In the genomic region with DNA sequence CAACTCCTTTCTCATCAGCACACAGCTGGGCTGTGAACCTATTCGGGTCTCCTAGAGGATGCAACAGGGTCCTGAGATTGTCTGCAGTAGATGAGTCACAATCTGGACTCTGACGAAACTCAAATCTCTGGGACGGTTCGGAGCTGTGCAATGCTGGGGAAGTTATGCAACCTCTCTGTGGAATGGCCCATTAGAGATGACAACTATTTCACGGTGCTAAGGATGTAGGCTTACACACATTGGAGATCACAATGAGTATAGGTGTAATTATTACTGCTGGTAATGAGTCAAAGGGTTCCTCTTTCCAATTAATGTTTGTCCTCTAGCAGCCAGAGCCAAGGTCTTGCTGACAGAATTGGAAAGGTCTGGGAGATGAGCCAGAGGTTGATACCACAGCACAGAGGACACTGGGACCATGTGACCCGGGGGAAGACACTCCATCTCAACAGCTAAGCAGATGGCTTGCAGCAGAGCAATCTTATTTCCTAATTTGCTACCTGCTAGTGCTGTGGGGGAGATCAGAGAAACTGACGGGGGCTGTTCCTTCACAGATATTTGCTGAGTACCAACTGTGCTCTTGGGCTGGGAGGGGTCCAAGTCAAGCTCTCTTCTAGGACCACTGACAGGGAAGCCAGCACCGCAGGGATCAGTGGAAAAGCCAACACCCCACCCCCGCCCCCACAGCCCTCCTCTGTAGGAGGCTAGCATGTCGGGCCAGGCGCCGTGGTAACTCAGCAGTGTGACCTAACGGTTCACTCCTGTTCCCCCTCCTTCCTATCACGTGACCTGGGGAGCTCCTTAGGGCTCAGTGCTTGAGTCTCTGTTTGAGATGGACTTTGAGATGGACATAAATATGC, we compare ENCODE assay signal across 8 mouse cellular contexts. TPM values are rescaled to one million over a fixed set of nuclear protein-coding genes. Genes with fewer than 3 reads are reported as not detected.
DNase-seq lines count a peak whose midpoint lies in the region; ATAC-seq and TF ChIP-seq lines count a peak whose summit lies in the region.

No protein-coding gene starts in this region.

- peak; percentile 31; the same call in 1 of the 2 replicates for ATAC-seq in frontal cortex, adult (ENCODE audit: low TSS enrichment)

- no peak overlapping the region for H3ac ChIP-seq in C2C12 (ENCODE audit: control insufficient read depth, insufficient read length, low read depth)

- no peak for DNase-seq in frontal cortex, postnatal 25 days (ENCODE audit: low spot score in 2 of 2)
- DNase-seq in brain, embryonic 14.5 days (ENCODE audit: low read depth) = peak; percentile 35
- DNase-seq in heart, postnatal 14 days = peak; percentile 50 to 58
- peak; percentile 62 for DNase-seq in skeletal muscle tissue, adult 2 months (ENCODE audit: low read depth, low spot score)
- no peak for DNase-seq in layer of hippocampus, adult 9-10 months (ENCODE audit: low spot score)
- DNase-seq in left cerebral cortex, adult 8-10 months (ENCODE audit: low spot score in 2 of 2) = no peak

- no peaks in the 10 kb centered on the region for H3K79me3 ChIP-seq in C2C12 (ENCODE audit: low read depth)

- no peak for TF ChIP-seq POLR2A in brain, embryonic 14.5 days (IDR thresholded peaks at IDR 0.05; ENCODE audit: borderline replicate concordance, extremely low read depth, insufficient read depth, insufficient read length, poor library complexity, severe bottlenecking)

- H3K27me3 ChIP-seq in C2C12 (ENCODE audit: control insufficient read depth, insufficient read depth, insufficient read length) = no peaks in the 10 kb centered on the region

- no peaks in the 10 kb centered on the region for H3K79me2 ChIP-seq in C2C12 (ENCODE audit: control insufficient read depth, insufficient read depth)

- intact Hi-C loops in heart, postnatal 14 days (cut with DNase I) = no loop called here

- H3K36me3 ChIP-seq in C2C12 (ENCODE audit: control insufficient read depth, insufficient read depth) = no peaks in the 10 kb centered on the region

- no peak overlapping the region for H3K4me3 ChIP-seq in C2C12 (ENCODE audit: insufficient read depth, poor library complexity, severe bottlenecking)

- TF ChIP-seq CTCF in C2C12 (IDR thresholded peaks at IDR 0.05; ENCODE audit: control insufficient read depth, insufficient read depth, insufficient read length) = no peak
- no peak for TF ChIP-seq CTCF in brain, embryonic 14.5 days (IDR thresholded peaks at IDR 0.05; ENCODE audit: borderline replicate concordance, extremely low read depth, insufficient read depth, insufficient read length)

TF ChIP-seq in C2C12, 6 proteins besides CTCF, POLR2A, EP300 and RAD21:
- peak; percentile 93 for TF ChIP-seq CEBPB (IDR thresholded peaks at IDR 0.05; ENCODE audit: low read depth)
- TF ChIP-seq USF1 (IDR thresholded peaks at IDR 0.05; ENCODE audit: low read depth) = peak; percentile 87
- no peak for TF ChIP-seq MYOG (IDR thresholded peaks at IDR 0.05; ENCODE audit: control insufficient read depth, extremely low read depth, insufficient read length)
- TF ChIP-seq MAX (IDR thresholded peaks at IDR 0.05) = no peak
- TF ChIP-seq FOSL1 (IDR thresholded peaks at IDR 0.05; ENCODE audit: insufficient read depth, low read length, poor library complexity, severe bottlenecking) = no peak
- no peak for TF ChIP-seq MYOD1 (IDR thresholded peaks at IDR 0.05; ENCODE audit: control insufficient read depth, insufficient read length, low read depth)

RNA-seq across cellular contexts. Expression of a gene that starts 37.4 kb away (rescaled TPM):
- polyA plus RNA-seq in C2C12 (2012; fragmentation: generic; extraction: Trizol) = 1.0 TPM
- polyA plus RNA-seq in brain, embryonic 14.5 days (2012; rRNA removed) = 0.06 and 0.11 TPM in 2 replicates
- under 1 TPM; 0.14 to 0.37 TPM for total RNA-seq in heart, postnatal 14 days (2021)
- 1 to 10 TPM in 1 of 4 experiments, under 1 TPM in 3; 0.66 to 1.3 (median 0.94) TPM for total RNA-seq in left cerebral cortex, adult 8-10 months (2022)

RNA-seq across cellular contexts. Expression of a gene that starts 58.5 kb away (rescaled TPM):
- not detected for polyA plus RNA-seq in C2C12 (2012; fragmentation: generic; extraction: Trizol)
- 0.04 and 0.05 TPM in 2 replicates for polyA plus RNA-seq in brain, embryonic 14.5 days (2012; rRNA removed)
- total RNA-seq in heart, postnatal 14 days (2021) = under 1 TPM in 1 of 2 experiments, not detected in 1; 0.10 TPM
- total RNA-seq in left cerebral cortex, adult 8-10 months (2022) = under 1 TPM in 2 of 4 experiments, not detected in 2; 0.53 to 0.55 TPM

Comparison
In these comparisons a context has a peak if more than half of its experiments do, and no peak if none do; other contexts are left out.
1. DNase-seq: peak in brain, embryonic 14.5 days (single experiment), heart, postnatal 14 days (2 of 2) and skeletal muscle tissue, adult 2 months (single experiment); none in frontal cortex, postnatal 25 days (0 of 2), layer of hippocampus, adult 9-10 months (single experiment) and left cerebral cortex, adult 8-10 months (0 of 2).